Mouse (Mus musculus) adrenal gland, adult 2 months (tissue): ENCODE results near the gene Sftpa1. TPM values are rescaled to one million over a fixed set of nuclear protein-coding genes. Genes with fewer than 3 reads are reported as not detected.

Experiments used
- DNase-seq: peaks from one replicate; pipeline ENCODE4 v3.0.0; 2021
- polyA plus RNA-seq: library from polyadenylated mRNA; depleted of rRNA; stranded (reverse); fragments of >200 nt; gene quantifications from 2 replicates; pipeline ENCODE4 v1.2.3, GENCODE M21; 2012; rRNA removed
- total RNA-seq, 2 experiments: library from RNA; stranded (reverse); gene quantifications; 2 replicates each; pipeline ENCODE4 v1.2.3; 2021

Sftpa1 gene
- total and polyA plus RNA-seq, 3 experiments = 0.81 to 1.6 TPM; not detected in 1

DNA sequence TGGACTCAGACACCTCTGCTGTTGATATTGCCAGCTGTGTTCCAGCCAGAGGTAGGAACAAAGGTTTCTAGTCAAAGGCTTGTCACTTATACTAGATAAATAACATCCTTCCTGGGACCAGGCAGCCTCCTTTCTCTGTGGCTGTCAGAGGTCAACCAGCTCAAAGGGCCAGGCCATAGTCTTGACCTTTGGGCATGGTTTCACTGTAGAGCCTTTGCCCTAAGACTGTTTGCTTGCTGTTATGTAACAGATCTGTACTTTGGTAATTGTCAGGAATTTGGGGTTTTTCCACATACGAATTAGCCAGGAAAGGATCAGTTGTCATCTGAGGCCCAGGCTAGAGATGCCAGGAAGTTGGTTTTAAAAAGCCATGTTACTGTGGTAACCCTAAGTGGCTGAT is 29.2 kb downstream of the Sftpa1 start:
- DNase-seq = peak; percentile 20

DNA sequence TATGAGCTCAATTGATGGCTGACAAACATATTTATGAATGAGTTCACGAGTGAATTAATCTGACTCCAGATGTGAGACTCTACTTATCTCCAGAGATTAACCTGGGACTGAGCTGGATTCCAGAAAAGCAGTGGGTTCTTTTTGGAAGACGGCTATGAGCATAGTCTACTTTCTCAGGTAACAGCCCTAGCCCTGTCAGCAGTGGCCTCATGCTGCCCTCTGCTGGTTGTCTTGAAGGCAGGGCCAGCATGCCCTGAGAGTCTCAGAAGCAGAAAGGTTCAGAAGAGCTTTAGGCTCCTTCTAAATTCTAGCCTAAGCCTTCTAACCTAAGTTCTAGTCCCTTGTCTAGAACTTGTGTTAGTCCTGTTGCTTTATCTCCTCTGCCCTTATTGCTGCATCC is 31.1 kb downstream of the Sftpa1 start:
- DNase-seq = peak; percentile 58

DNA sequence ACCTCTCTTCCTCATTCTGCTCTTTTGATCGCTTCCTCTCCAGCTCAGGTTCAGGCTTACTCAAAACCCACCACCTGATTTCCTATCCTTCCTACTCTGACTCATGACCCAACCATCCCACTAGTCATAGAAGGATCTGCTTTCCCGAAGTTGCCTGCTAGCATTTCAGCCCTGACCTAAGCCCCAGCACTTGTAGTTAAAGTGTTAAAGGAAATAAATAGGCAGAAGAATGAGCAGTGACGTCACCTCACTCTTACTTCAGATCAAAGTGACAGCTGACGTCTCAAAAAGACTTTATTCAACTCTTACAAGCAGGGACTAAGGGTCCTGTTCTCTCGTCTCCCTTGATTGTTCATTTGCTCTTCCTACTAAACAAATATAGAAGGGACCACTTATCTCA is 35.7 kb downstream of the Sftpa1 start:
- DNase-seq = no peak

DNA sequence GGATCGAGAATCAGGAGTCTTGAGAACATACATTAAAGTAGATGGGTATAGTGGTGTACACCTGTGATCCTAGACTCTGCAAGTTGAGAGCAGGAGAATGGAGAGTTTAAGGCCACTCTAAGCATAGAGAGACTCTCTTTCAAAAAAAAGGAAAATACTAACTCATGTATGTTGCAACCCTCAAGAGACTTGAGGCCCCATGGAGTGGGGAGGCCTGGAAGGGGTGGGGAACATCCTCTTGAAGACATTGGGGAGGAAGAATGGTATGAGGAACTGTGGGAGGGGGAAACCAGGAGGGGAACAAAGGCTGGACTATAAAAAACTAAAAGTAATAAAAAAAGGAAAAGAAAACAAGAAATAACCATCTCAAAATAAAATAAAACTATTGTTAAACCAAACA is 37.0 kb downstream of the Sftpa1 start:
- no peak for DNase-seq

DNA sequence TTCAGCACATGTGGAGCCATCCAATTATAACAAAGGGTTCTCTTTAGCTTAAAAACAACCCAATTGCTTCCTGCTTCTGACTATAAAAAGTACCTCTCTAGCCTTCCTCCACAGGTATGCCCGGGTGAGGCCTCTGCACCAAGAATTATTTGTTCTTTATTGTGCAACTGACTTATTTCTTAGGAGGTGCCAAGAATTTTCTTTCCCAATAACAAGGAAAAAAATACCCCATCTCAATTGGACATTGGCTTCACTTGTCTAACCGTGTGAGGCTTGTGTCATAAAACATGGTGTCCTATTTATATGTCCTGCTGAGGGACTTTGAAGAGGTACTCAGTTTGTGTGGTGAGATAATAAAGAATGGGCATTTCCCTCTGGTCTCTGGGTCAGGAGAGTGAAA is 38.9 kb downstream of the Sftpa1 start:
- DNase-seq = no peak

DNA sequence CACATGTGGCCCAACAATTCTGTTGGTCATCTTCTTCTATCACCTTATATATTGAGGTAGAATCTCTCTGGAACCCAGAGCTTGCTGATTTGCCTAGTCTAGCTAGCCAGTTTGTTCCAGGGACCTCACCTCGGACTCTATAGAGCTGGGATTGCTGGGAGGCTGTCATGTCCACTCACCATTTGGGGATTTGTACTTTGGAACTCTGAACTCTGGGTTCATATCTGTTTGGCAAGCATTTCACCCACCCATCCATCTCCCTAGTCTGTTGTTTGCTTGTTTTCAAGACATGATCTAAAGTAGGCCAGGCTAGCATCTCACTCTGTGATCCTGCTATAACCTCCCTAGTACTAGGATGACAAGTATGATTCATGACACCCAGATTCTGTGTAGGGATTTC is 43.2 kb downstream of the Sftpa1 start:
- no peak for DNase-seq

DNA sequence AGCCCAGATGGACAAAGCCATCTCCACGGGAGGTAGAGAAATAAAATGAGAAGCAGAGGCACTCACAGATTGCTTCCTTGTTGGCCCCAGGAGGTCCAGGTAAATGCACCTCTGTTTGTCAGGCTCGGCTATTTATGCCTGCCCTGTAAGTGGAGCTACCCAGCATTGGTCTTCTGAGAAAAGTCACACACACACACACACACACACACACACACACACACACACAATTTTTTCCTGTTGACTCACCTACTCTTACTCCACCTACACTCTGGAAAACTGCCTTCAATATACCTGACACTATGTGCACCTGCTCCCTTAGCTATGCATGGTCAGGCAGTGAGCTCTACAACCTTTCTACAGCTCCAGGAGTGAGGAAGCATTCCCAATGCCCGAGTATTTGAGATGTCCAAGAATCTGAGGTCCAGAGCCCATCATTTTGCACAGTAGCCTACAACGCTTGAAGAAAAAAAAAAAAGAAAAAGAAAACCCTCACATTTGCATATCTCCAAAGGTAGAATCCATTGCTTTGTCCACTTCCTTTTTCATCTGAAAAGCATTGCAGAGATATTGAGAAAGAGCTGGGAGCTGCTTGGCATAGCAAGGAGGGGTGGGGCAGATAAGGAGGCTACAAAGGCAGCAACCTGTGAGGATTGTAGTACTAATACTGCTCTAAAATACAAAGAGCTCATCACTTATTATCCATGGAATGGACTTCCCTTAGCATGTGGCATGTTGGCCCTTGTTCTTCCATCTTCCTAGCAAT is 53.7 kb downstream of the Sftpa1 start, which contains the start of gene Sftpd:
TSS of gene Sftpd (minus strand) at position 91 of the 763 bp plus-strand sequence.
- no peak for DNase-seq

Other genes starting within 250 kb of the Sftpa1 start
- gene Sh2d4b, start 238.5 kb upstream of the Sftpa1 start, total RNA-seq = 1 to 10 TPM; 1.6 to 2.4 TPM
- 0.12 and 0.20 TPM in 2 replicates for gene Sh2d4b, start 238.5 kb upstream of the Sftpa1 start, polyA plus RNA-seq
- gene Tspan14, start 165.0 kb upstream of the Sftpa1 start, total RNA-seq = 10 to 100 TPM; 26.3 to 35.8 TPM
- gene Tspan14, start 165.0 kb upstream of the Sftpa1 start, polyA plus RNA-seq = 30.7 and 31.2 TPM in 2 replicates
- gene Fam213a, start 118.0 kb upstream of the Sftpa1 start, total RNA-seq = 100 to 1,000 TPM in 1 of 2 experiments, 10 to 100 TPM in 1; 98.0 to 158 TPM
- 26.2 and 36.3 TPM in 2 replicates for gene Fam213a, start 118.0 kb upstream of the Sftpa1 start, polyA plus RNA-seq
- gene Dydc2, start 62.6 kb upstream of the Sftpa1 start, total RNA-seq = 1 to 10 TPM in 1 of 2 experiments, under 1 TPM in 1; 0.61 to 1.0 TPM
- gene Dydc2, start 62.6 kb upstream of the Sftpa1 start, polyA plus RNA-seq = not detected in 2 replicates
- gene Dydc1, start 58.9 kb upstream of the Sftpa1 start, total RNA-seq = not detected
- gene Dydc1, start 58.9 kb upstream of the Sftpa1 start, polyA plus RNA-seq = not detected in 2 replicates
- 1 to 10 TPM in 1 of 2 experiments, under 1 TPM in 1; 0.41 to 5.4 TPM for gene Mat1a, start 26.7 kb upstream of the Sftpa1 start, total RNA-seq
- gene Mat1a, start 26.7 kb upstream of the Sftpa1 start, polyA plus RNA-seq = 0.22 TPM in 1 of 2 replicates, not detected in the other
- under 1 TPM in 1 of 2 experiments, not detected in 1; 0.49 TPM for gene Mbl1, start 19.7 kb downstream of the Sftpa1 start, total RNA-seq
- gene Mbl1, start 19.7 kb downstream of the Sftpa1 start, polyA plus RNA-seq = not detected in 2 replicates
- gene Sftpd, start 53.4 kb downstream of the Sftpa1 start, total RNA-seq = not detected
- not detected in 2 replicates for gene Sftpd, start 53.4 kb downstream of the Sftpa1 start, polyA plus RNA-seq
- gene Gm2832, start 147.0 kb downstream of the Sftpa1 start, total RNA-seq = not detected
- gene Gm2832, start 147.0 kb downstream of the Sftpa1 start, polyA plus RNA-seq = not detected in 2 replicates
- gene Gm5798, start 216.8 kb downstream of the Sftpa1 start, total RNA-seq = not detected
- not detected in 2 replicates for gene Gm5798, start 216.8 kb downstream of the Sftpa1 start, polyA plus RNA-seq